Mouse (Mus musculus) testis, postnatal 14 days (tissue): Measurements from ENCODE around the gene Arhgap20.
A peak's percentile ranks its signal among the peaks of the same experiment; 100 is the strongest.

Source experiments
- DNase-seq: peaks from one replicate; pipeline ENCODE4 v3.0.0; 2021; ENCODE audit warnings: low spot score

The Arhgap20 gene

DNA sequence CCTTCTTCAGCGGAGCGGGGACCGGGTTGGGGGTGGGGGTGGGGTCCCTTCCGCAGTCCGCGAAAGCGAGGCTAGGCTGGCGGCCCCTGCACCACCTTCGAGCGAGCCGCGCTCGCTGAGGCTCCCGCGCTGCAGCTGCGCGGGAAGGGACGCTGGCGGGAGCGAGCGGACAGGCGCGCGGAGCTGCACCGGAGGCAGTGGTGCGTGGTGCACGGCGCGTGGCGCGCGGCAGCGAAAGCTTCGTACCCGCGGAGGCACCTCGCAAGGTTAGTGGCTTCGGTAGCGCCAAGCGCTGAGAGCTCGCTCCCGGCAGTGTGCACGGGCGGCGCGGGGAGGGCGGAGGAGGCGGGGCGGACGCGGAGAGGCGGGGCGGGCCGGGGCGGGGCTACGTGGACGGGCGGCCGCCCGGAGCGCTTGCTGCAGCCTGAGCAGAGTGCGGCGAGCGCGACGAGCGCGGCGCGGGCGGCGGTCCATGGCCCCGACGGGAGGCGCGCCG lies at the start of gene Arhgap20:
TSS of gene Arhgap20 (plus strand) at position 417 of the 496 bp plus-strand sequence.
- DNase-seq = peak; percentile 81

- no peak for DNase-seq
Measured at GRCm38 (mm10) chr9:51718793-51719192, 46.3 kb upstream of the Arhgap20 start.

GRCm38 (mm10) chr9:51727960-51728359 lies 37.2 kb upstream of the Arhgap20 start:
- peak; percentile 32 for DNase-seq

- no peak for DNase-seq
Measured at GRCm38 (mm10) chr9:51735180-51736034, 29.7 kb upstream of the Arhgap20 start.

GRCm38 (mm10) chr9:51736750-51737368 lies 28.3 kb upstream of the Arhgap20 start:
- no peak for DNase-seq

DNA sequence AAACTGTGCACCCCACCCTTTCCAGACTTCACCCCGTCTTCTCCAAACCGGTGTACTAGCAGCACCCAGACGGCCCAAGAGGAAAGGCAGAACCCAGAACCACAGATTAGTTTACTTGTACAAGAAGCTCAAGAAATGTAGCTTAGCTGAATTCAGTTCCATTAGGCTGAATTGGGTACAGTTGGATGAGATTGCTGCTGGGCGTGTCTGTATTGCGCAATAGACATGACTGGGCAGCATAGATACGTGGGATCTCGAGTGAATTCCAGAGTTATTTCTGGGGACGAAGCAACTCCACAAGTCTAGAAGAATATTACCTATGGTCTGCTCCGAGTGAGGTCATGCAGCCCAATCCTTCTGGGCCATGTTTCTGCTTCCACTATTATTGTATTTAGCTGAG lies 26.8 kb upstream of the Arhgap20 start:
- DNase-seq = no peak

DNA sequence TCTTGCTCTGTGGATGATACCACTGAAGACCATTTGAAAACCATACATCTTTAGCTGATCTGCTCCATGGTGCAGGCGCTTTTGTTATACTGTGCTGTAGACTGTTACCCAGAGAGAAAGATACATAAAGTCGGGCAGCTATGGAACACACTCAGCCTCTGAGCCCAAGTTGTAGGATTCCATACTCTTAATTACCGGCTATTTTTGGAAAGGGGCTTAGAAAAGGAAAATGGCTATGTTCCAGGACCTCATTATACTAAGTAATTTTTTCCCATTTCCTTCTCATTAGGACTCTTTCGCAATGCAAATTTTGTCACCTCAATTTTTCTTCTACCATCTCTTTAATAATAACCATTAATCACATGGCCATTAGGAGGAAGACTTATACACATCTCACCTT lies 25.3 kb upstream of the Arhgap20 start:
- DNase-seq = no peak

- DNase-seq = no peak
Measured at GRCm38 (mm10) chr9:51750144-51750543, 15.0 kb upstream of the Arhgap20 start.

GRCm38 (mm10) chr9:51761003-51761402 lies 4.1 kb upstream of the Arhgap20 start:
- DNase-seq = peak; percentile 21

DNA sequence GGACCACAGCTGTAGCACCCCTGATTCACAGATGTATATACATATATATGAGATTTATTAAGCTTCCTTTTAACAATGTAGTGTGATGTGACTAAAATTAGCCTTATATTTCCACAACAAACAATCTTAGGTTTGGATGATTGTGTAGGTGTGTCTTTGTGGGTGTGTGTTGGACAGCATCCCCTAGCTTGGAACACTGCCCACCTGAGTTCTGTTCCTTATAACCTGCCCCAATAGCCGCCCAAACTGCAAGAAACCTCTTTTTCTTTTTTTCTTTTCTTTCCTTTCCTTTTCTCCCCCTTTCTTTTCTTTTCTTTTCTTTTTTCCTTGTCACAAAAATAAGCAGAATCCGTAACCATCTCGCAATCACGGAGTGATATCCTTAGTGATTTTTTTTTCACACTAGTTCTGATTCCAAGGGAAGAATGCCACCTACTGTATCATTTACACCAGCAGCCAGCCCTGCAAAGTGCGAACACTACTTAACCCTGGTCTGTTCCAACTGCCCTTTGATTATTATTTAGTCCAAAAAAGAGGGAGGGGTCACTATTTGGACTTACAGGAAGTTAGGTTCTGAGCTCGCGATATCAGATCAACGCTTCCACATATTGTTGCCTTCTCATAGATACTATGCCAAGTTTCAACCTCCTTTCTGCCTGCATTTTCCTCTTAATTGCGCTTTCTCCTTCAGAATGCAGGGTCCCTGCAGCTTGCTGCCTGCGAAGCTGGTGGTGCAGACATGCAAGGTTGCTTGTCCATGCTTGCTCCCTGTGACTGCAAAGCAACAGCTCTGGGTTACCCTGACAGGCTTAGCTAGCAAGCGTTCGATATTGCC lies 879 bp upstream of the Arhgap20 start:
- peak; percentile 44 for DNase-seq

- peak; percentile 56 for DNase-seq
Measured at GRCm38 (mm10) chr9:51765417-51766174, 459 bp downstream of the Arhgap20 start.

- no peak for DNase-seq
Measured at GRCm38 (mm10) chr9:51766175-51767062, 1.3 kb downstream of the Arhgap20 start.

DNA sequence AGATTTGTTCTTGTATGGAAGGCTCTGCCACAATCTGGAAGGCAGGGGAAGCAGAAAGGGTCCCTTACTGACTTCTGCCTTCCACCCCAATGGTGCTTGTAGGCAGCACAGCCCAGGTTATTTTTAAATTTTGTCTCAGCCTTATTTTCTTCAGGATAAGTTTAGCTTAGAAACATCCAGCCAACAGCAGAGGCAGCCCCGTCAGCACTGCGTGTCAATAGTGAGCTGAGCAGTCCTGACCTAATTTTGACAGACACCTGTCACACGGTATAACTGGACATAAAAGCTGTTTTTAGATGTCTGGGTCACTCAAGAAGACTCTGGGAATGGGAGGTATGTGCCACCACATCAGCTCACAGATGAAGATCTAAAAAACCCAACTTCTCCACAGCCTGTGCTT lies 9.1 kb downstream of the Arhgap20 start:
- DNase-seq = no peak

GRCm38 (mm10) chr9:51776459-51776858 lies 11.3 kb downstream of the Arhgap20 start:
- no peak for DNase-seq

DNA sequence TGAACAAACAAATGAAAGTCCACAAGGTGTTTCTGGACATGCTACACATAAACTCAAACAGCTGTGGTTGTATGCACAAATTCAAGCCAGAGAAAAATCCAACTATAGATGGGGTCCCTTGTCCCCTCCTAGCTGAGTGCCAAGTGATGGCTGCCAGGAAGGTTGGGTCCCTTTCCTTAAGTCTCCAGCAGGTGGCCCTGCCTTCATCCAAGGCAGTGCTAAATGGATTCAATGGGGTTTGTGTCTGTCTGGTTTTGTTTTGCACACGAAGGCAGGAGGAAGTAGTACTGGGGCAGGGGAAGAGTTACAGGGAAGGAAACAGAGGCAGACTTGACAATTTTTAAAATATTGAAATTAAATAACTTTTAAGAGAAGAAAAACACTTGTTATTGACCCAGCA lies 12.0 kb downstream of the Arhgap20 start:
- no peak for DNase-seq

GRCm38 (mm10) chr9:51779232-51779631 lies 14.1 kb downstream of the Arhgap20 start:
- DNase-seq = no peak

- no peak for DNase-seq
Measured at GRCm38 (mm10) chr9:51781092-51781491, 16.0 kb downstream of the Arhgap20 start.

DNA sequence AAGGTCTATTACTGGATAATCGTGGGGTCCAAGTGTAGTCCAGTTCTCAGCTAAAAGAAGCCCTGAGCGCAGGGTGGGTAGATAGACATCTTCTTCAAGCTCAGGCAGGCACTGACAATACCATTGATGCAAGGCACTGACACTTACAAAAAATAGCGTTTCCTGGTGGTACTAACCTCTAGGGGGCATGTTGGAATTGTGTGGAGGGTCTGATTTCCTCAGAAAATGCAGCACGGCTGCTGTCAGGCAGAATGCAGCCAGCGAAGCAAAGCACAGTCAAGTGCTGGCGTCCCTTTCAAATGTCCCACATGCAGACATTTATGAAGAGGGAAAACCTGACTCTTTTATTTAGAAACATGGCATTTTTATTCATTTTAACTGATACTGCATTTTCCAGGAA lies 22.2 kb downstream of the Arhgap20 start:
- no peak for DNase-seq

DNA sequence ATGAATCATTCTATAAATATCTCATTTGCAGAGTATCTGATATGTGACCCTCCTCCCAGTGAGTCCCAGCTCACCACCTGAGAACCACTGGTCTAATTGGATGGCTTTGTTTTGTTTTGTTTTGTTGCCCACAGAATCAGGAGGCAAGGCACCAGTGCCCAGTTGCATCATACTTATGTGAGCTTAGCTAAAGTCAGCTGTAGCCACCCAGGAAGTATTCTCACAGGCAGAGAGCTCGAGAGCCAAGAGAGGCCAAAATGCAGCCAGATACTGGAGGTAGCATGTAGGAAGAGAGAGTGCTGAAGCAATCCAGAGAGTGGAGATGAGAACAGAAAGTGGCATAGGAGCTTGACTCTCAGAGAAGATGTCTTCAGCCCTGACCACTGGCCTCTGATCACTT lies 23.3 kb downstream of the Arhgap20 start:
- no peak for DNase-seq

DNA sequence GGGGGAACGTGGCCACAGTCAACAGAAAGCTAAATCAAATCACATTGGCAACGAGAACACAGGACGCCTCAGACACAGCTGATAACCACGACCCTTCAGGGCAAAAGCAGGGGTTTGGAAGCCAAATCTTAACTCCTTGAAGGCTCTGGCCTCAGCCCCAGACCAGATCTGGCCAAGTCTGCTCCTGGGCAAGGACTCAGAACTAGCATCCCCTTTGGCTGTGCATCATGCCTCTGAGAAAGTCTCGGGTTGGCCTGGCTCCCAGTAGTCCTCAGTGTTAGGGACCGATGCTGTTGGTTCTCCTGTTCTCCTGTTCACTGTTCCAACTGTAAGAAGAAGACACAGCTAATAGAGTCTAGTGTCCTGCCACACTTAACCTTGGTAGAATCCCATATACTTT lies 30.1 kb downstream of the Arhgap20 start:
- DNase-seq = peak; percentile 22

- DNase-seq = no peak
Measured at GRCm38 (mm10) chr9:51798251-51798650, 33.1 kb downstream of the Arhgap20 start.
